Mouse (Mus musculus): ENCODE results near the gene Pigk.

DNA sequence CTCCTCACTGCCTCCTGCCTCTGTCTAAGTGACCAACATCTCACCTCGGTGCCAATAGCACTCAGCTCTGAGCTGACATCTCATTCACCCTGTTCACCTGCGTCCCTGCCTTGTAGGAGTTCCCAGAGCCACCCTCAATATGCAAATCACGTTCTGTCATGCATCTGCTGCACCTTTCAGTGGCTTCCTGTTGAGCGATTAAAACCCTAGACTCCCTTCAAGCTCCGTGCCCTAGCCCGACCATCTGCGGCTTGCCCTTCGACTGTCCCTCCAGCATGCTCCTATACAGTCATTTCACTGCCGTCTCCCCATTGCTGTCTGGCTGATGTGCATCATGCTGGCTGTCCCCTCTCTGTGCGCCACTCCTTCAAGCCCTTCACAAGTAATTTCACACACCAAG is 142.2 kb downstream of the Pigk start:
- TF ChIP-seq EP300 (IDR thresholded peaks at IDR 0.05) (no peak), CTCF (IDR thresholded peaks at IDR 0.05) (no peak)
